Mouse (Mus musculus): Measurements from ENCODE around the gene Rab39.

GRCm38 (mm10) chr9:53754801-53755200 lies 48.8 kb upstream of the Rab39 start:
- TF ChIP-seq CTCF (IDR thresholded peaks at IDR 0.05; ENCODE audit: control insufficient read depth, insufficient read depth, insufficient replicate concordance, low read depth, low read length) (no peak), POLR2A (IDR thresholded peaks at IDR 0.05; ENCODE audit: control insufficient read depth, low read depth, low read length) (no peak)

Data from testis, adult 2 months (tissue).